Mouse (Mus musculus): ENCODE measurements around the gene Hist1h1e.

- TF ChIP-seq PAX5 (IDR thresholded peaks at IDR 0.05; ENCODE audit: low read length): no peak
- no peak for TF ChIP-seq CTCF (conservative IDR thresholded peaks at IDR 0.05 in 1 of 2, IDR thresholded peaks at IDR 0.05 in 1 of 2; ENCODE audit: low read depth in 2 of 2, low read length in 2 of 2)
- TF ChIP-seq ZC3H11A (IDR thresholded peaks at IDR 0.05; ENCODE audit: low read depth, low read length): no peak
These were observed 2.2 kb downstream of the Hist1h1e start for GRCm38 (mm10) chr13:23620056-23620732.
